Mouse (Mus musculus): ENCODE results near the gene Gm1604a.
"Not testable (repeated sequence)": the region's sequence is repeated elsewhere in the genome, so short reads cannot be mapped to it uniquely, and the experiment has no call there.

DNA sequence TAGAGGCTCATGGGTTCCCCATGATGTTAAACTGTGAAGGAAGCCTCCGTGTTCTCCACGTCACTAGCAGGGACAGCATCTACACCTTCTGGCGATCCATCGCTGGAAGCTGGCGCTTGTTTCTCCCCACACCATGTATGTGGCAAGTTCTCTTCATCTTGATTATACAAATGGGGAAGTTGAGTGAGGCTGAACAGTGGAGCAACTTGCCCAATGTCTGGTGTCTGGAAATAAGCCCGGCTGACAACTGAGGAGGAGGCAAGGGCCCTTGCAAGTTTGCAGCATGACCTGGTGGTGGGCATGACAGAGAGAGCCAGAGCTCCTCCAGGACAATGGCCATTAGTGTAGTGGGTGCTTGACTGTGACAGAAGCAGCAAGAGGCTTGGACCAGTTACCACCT lies 50.2 kb downstream of the Gm1604a start:
- TF ChIP-seq CTCF (IDR thresholded peaks at IDR 0.05; ENCODE audit: borderline replicate concordance, control insufficient read depth, extremely low read depth, insufficient read depth, low read length, poor library complexity); POLR2A (IDR thresholded peaks at IDR 0.05; ENCODE audit: control insufficient read depth, extremely low read depth, insufficient read depth, low read length, poor library complexity): not testable (repeated sequence)
